Mouse (Mus musculus) thymus, adult 2 months (tissue): ENCODE measurements around the gene Pgf.

ENCODE experiments used
- CTCF ChIP-seq: fragments of 200-500 bp; IDR thresholded peaks from 2 replicates; pipeline ENCODE4 v1.5.1; 2012; ENCODE audit warnings: mild to moderate bottlenecking, control low read depth, low read length, moderate library complexity, borderline replicate concordance; ENCODE audit not compliant: control insufficient read depth, poor library complexity, insufficient read depth; ENCODE audit errors: extremely low read depth
- POLR2A ChIP-seq: fragments of 200-500 bp; IDR thresholded peaks from 2 replicates; pipeline ENCODE4 v1.6.1; 2012; ENCODE audit warnings: mild to moderate bottlenecking, low read length, control low read depth, moderate library complexity; ENCODE audit not compliant: control insufficient read depth, poor library complexity, insufficient read depth; ENCODE audit errors: extremely low read depth

- TF ChIP-seq CTCF (no peak), POLR2A (no peak)
Measured at GRCm38 (mm10) chr12:85156324-85156723, 21.3 kb downstream of the Pgf start.
